Mouse (Mus musculus) heart, postnatal 0 days (tissue): ENCODE measurements around the gene Fhl2.

ENCODE experiments used
- CTCF ChIP-seq: IDR thresholded peaks from 2 replicates; pipeline ENCODE4 v1.5.1; 2016; ENCODE audit warnings: antibody characterized with exemption, control low read depth, low read depth
- EP300 ChIP-seq: IDR thresholded peaks from 2 replicates; pipeline ENCODE4 v1.6.1; 2016; ENCODE audit warnings: antibody characterized with exemption, low read depth

DNA sequence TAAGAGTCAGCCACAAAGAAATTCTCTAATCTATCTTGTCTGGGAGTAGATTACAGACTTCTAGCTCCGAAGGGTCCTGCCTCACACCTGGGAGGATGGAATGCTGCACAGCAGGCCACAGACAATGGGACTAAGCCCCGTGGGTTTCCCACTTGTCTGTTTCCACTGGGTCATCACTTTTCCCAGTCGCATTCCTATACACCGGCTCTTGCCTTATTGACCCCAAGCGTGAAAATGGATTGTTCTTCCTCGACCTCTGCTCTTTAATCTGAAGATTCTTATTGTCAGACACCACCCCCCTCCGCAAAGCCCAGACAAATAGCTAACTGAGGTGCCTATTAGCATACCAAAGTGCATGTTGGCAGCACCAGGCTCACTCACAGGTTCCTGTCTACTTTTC lies 10.4 kb downstream of the Fhl2 start:
- TF ChIP-seq CTCF (no peak), EP300 (no peak)
